Mouse (Mus musculus) forebrain, postnatal 0 days (tissue): ENCODE measurements around the gene Stk25. TPM values are rescaled to one million over a fixed set of nuclear protein-coding genes. Genes with fewer than 3 reads are reported as not detected.

Experiments used
- ATAC-seq: fragments of 200-750 bp; cut with Nextera tagmentation; 2 replicates; pipeline ENCODE4 v1.8.0; 2017; ENCODE audit warnings: mild to moderate bottlenecking, moderate library complexity
- DNase-seq: peaks from one replicate; pipeline ENCODE4 v3.0.0-alpha.2; 2015
- H3K27ac ChIP-seq: fragments of 300-500 bp; sonication (generic); 2 replicates; pipeline ENCODE4 v1.5.1; 2014; ENCODE audit warnings: low read depth, mild to moderate bottlenecking, antibody characterized with exemption, low read length, moderate library complexity, mixed read lengths
- H3K27me3 ChIP-seq: fragments of 300-500 bp; sonication (generic); 2 replicates; pipeline ENCODE4 v1.6.1; 2014; ENCODE audit warnings: mild to moderate bottlenecking, low read length, mixed read lengths; ENCODE audit not compliant: insufficient read depth
- H3K36me3 ChIP-seq: fragments of 300-500 bp; sonication (generic); 2 replicates; pipeline ENCODE4 v1.6.1; 2014; ENCODE audit warnings: mild to moderate bottlenecking, moderate library complexity; ENCODE audit not compliant: insufficient read depth
- H3K4me1 ChIP-seq: fragments of 300-500 bp; sonication (generic); 2 replicates; pipeline ENCODE4 v1.6.1; 2014; ENCODE audit warnings: antibody characterized with exemption; ENCODE audit not compliant: insufficient read depth
- H3K4me2 ChIP-seq: fragments of 300-500 bp; sonication (generic); 2 replicates; pipeline ENCODE4 v1.6.1; 2014; ENCODE audit warnings: low read depth, mild to moderate bottlenecking, moderate library complexity
- H3K4me3 ChIP-seq: fragments of 300-500 bp; sonication (generic); 2 replicates; pipeline ENCODE4 v1.5.1; 2014; ENCODE audit warnings: low read depth, low read length, mixed read lengths
- H3K9ac ChIP-seq: fragments of 300-500 bp; sonication (generic); 2 replicates; pipeline ENCODE4 v1.6.1; 2014; ENCODE audit warnings: mild to moderate bottlenecking
- H3K9me3 ChIP-seq: fragments of 300-500 bp; sonication (generic); 2 replicates; pipeline ENCODE4 v1.6.1; 2016; ENCODE audit warnings: low read length
- CTCF ChIP-seq: sonication (generic); IDR thresholded peaks from 2 replicates; pipeline ENCODE4 v1.5.1; 2016; ENCODE audit warnings: antibody characterized with exemption, control low read depth, low read depth
- WGBS: fragments of 180-500 bp; shearing (Covaris S2); extraction: QIAGEN DNeasy Blood & Tissue Kit; methylation state at CpG from one replicate; pipeline ENCODE4 v1.1.7; 2014; 5-methylcytosine and 5-hydroxymethylcytosine counted together
- polyA plus RNA-seq: library from polyadenylated mRNA; unstranded; fragments of >200 nt; fragmentation: Nextera tagmentation; extraction: Ambion mirVana; gene quantifications from 2 replicates; pipeline ENCODE4 v1.2.1, GENCODE M21; 2015
- total RNA-seq: library from RNA; depleted of rRNA; stranded (reverse); fragments of >200 nt; gene quantifications from 2 replicates; pipeline ENCODE4 v1.2.3, GENCODE M21; 2014

The Stk25 gene
- total and polyA plus RNA-seq, 2 experiments from 2014 or later, result 278 to 371 TPM

DNA sequence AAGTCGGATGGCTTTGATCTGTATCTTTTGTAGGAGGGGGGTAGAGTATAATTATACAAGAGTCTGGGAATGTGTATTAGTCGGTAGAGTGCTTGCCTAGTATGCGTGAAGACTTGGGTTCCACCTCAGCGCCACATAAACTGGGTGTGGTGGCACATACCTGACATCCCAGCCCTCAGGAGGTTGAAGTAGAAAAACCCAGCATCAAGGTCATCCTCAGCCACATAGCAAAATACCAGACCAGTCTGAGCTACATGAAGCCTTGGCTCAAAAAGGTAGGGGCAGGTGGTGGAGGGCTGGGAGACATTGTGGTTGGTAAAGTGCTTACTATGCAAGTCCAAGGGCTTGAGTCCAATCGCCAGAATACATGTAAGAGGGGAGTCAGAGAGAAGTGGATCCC lies 14.2 kb upstream of the Stk25 start:
- Histone ChIP-seq H3K4me3 (no peak overlapping the region), H3K9me3 (no peaks in the 10 kb centered on the region), H3K9ac (no peak overlapping the region), H3K36me3 (no peaks in the 10 kb centered on the region), H3K27ac (no peak overlapping the region), H3K4me2 (no peak overlapping the region), H3K4me1 (peaks cover 5% of the 10 kb centered on the region; the same call in 1 of the 2 replicates), H3K27me3 (no peaks in the 10 kb centered on the region)
- no peak for DNase-seq
- 92% methylated on average over 5 of the region's 5 CpGs for WGBS
- TF ChIP-seq CTCF, result no peak
- no peak for ATAC-seq

DNA sequence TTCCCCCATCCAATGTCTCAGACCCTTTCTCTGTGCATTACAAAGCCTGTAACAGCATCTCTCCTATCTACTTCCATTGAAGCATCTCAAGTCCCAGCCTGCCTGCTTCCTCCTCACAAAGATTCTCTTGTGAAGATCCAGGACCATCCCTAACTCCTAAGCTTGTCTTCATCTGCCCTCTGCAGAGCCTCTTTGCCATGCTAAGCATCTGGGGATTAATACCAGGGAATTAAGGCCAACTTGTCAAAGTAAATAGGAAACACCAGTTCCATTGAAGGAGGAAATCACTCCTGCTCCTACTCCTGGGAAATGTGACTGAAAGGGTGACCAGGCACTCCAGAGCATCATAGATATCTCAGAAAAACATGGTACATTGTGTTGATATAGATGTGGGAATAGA lies 11.5 kb upstream of the Stk25 start:
- TF ChIP-seq CTCF, result no peak

DNA sequence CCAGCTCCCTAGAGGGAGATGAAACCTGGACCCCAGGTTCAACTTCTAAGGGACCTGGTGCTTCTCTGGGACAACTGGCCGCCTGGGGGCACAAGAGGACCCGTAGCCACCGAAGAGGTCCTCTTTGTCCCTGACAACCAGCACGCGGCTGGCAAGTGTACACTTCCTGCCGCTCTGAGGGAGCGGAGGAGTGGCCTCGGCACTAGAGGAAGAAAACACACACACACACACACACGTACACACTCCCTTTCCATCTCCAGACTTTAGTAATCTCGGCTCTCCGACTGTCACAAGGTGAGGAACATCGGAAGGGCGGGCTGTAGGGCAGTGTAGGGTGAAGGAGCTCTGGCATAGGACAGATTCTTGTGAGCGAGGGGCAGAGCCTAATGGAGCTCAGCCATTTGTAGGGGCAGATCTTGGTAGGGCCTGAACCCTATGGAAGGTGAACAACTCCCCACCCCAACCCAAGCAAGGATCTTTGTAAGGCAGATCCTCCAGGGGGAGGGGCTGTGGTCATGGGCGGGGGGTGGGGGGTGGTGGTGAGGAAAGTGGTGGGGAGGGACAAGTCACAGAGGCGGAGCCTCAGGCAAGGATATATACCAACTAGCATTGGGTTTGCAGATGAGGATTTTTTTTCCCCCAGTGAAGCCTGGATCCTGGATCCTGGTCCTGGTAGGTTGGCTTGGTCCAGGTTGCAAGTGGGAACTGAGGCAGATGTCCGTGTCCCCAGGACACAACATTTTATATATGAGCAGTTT lies 10.5 kb upstream of the Stk25 start:
- Histone ChIP-seq H3K36me3 (no peaks in the 10 kb centered on the region), H3K4me2 (peak overlapping the region; percentile 58), H3K4me3 (peak overlapping the region; percentile 29), H3K27ac (peak overlapping the region; percentile 57; the same call in 1 of the 2 replicates), H3K27me3 (no peaks in the 10 kb centered on the region), H3K9me3 (no peaks in the 10 kb centered on the region), H3K9ac (peak overlapping the region; percentile 56), H3K4me1 (peaks cover 5% of the 10 kb centered on the region; the same call in 1 of the 2 replicates)
- WGBS, result 14% methylated on average over 17 of the region's 17 CpGs
- DNase-seq, result peak; percentile 83
- ATAC-seq, result peak; percentile 91
- TF ChIP-seq CTCF, result peak; percentile 71

More for the DNA sequence above, 11.5 kb upstream of the Stk25 start:
- no peaks in the 10 kb centered on the region for H3K9me3 ChIP-seq
- DNase-seq (no peak), ATAC-seq (no peak)
- no peak overlapping the region for H3K9ac ChIP-seq
- H3K27ac ChIP-seq, result no peak overlapping the region
- peaks cover 5% of the 10 kb centered on the region; the same call in 1 of the 2 replicates for H3K4me1 ChIP-seq
- no peak overlapping the region for H3K4me2 ChIP-seq
- H3K36me3 ChIP-seq, result no peaks in the 10 kb centered on the region
- H3K27me3 ChIP-seq, result no peaks in the 10 kb centered on the region
- no peak overlapping the region for H3K4me3 ChIP-seq

DNA sequence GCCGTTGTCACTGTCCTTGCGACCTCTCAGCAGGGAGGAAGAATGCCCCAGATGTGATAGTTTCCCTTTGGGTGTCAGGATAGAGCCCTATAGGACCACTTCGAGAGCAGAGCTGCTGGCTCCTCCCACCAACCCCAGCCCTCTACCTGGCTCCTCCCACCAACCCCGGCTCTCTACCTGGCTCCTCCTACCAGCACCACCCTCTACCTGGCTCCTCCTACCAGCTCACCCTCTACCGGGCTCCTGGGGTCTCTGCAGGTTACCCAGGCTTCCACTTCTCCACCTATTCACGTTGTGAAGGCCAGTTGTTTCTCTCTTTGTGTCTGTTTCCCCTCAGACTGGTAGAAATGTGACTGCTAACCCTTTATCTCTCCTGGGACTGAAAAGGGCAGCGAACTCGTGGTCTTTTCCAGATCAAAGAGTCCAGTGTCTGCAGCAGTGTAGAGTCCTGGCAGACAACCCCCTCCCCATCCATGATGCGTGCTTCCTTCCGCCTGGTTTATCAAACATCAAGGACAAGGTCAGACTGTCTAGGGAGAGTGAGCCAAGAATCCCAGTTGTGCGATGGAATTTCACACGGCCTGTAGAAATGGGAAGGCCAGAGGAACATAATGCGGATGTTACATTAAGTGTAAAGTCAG lies 9.4 kb upstream of the Stk25 start:
- 31% methylated on average over 13 of the region's 13 CpGs for WGBS
- no peak overlapping the region for H3K4me2 ChIP-seq
- H3K27ac ChIP-seq, result no peak overlapping the region
- TF ChIP-seq CTCF, result no peak
- H3K27me3 ChIP-seq, result no peaks in the 10 kb centered on the region
- H3K9ac ChIP-seq, result no peak overlapping the region
- ATAC-seq (no peak), DNase-seq (no peak)
- peaks cover 5% of the 10 kb centered on the region; the same call in 1 of the 2 replicates for H3K4me1 ChIP-seq
- no peaks in the 10 kb centered on the region for H3K9me3 ChIP-seq
- H3K4me3 ChIP-seq, result no peak overlapping the region
- no peaks in the 10 kb centered on the region for H3K36me3 ChIP-seq

DNA sequence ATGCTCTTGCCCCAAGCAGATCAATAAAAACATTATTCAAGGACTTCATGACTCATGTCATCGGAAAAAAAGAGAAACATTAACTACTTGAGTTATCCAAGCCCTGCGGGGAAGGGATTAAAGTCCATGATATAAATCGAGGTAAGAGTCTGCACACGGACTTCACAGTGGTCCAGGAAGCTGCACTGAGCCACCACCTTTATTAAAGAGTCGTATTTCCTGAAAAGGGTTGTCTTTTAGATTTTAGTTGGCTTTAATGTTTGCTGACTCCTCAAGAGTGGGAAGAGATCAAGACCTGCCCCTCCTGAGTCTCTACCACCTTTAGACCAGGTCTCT lies 1.5 kb downstream of the Stk25 start:
- H3K4me3 ChIP-seq, result no peak overlapping the region
- 91% methylated on average over 5 of the region's 5 CpGs for WGBS

DNA sequence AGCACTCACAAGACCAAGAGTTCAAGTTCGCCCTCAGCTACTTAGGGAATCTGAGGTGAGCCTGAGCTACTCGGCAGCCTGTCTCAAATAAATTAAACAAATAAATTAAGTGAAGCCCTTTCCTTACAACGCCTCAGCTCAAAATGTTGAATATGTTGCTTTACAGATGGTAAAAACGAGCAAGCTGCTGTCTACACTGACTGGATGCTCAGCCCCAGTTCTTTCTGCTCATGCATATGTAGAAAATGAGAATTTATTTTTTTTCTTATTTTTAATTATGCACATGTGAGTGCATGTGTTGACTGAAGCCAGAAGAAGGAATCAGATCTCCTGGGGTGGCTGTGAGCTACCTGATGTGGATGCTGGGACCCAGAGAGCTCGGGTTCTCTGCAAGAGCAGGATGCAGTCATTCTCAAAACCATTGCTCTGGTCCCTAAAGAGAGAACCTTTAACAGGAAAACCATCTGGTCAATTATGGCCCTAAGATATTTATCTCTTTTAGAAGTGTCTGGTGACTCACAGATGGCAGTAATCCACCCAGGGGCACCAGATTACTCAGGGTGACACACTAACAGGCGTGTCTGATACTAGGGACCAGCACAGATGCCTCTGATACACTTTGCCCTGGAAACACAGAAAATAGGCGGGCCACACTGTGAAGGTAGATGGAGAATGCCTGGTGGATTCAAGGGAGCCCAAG lies 2.0 kb downstream of the Stk25 start:
- Histone ChIP-seq H3K9me3 (no peaks in the 10 kb centered on the region), H3K4me2 (no peak overlapping the region), H3K27me3 (no peaks in the 10 kb centered on the region), H3K9ac (no peak overlapping the region), H3K27ac (no peak overlapping the region), H3K36me3 (no peaks in the 10 kb centered on the region), H3K4me1 (no peaks in the 10 kb centered on the region), H3K4me3 (no peak overlapping the region)
- TF ChIP-seq CTCF, result no peak
- ATAC-seq, result peak; percentile 78
- peak; percentile 40 for DNase-seq
- 63% methylated on average over 7 of the region's 7 CpGs for WGBS

More for the DNA sequence above, 1.5 kb downstream of the Stk25 start:
- Histone ChIP-seq H3K27me3 (no peaks in the 10 kb centered on the region), H3K27ac (no peak overlapping the region), H3K4me1 (no peaks in the 10 kb centered on the region), H3K9me3 (no peaks in the 10 kb centered on the region), H3K4me2 (no peak overlapping the region), H3K9ac (no peak overlapping the region), H3K36me3 (no peaks in the 10 kb centered on the region)
- DNase-seq, result no peak
- no peak for TF ChIP-seq CTCF
- no peak for ATAC-seq

DNA sequence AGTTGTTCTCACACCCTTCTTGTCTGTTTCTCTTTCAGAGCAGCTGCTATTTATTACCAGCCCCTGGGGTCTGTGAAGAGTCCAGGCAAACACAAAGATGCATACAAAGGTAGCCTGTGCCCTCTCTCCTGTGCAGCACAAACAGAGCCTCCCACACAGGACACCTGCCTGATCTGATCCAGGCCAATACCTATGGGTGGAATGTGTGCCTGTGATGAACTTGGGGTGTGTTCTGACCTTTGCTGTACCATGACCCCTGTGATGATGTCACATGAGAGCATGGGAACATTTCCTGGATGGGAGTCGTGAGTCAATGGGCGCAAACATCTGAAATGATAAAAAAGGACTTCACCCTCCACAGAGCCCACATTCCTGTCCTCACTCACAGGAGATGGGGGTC lies 3.7 kb downstream of the Stk25 start:
- no peak overlapping the region for H3K4me2 ChIP-seq
- no peaks in the 10 kb centered on the region for H3K27me3 ChIP-seq
- H3K9ac ChIP-seq, result no peak overlapping the region
- H3K4me1 ChIP-seq, result no peaks in the 10 kb centered on the region
- no peak for TF ChIP-seq CTCF
- ATAC-seq (no peak), DNase-seq (no peak)
- WGBS, result 82% methylated on average over 2 of the region's 2 CpGs
- H3K4me3 ChIP-seq, result no peak overlapping the region
- no peaks in the 10 kb centered on the region for H3K36me3 ChIP-seq
- H3K9me3 ChIP-seq, result no peaks in the 10 kb centered on the region
- H3K27ac ChIP-seq, result no peak overlapping the region
